Mouse (Mus musculus): ENCODE data around the gene Mt3.

DNA sequence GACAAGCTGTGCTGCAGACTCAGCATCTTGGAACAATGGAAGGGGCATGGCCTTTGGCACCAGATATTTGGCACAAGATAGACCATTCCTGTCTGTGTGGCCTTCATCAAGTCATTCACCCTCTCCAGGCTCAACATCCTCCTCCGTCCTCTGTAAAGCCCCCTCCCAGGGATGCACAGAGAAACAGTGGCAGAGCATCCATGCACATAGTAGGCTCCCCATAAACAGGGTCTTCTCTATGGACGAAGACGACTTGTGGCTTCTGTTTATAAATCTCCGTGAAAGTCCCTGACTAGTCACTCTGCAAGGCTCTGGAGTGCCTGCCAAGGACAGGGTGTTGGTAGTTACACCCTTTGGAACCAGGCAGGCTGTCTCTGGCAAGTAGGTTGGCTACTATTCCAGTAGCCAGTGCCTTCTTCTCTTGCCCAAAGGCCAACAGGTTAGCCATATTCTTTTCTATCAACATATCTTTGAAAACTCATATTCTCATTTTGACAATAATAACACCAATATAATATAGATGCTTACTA lies 12.1 kb upstream of the Mt3 start:
- TF ChIP-seq CTCF (IDR thresholded peaks at IDR 0.05; ENCODE audit: control insufficient read depth, insufficient read depth, low read length) (no peak), POLR2A (IDR thresholded peaks at IDR 0.05; ENCODE audit: borderline replicate concordance, control insufficient read depth, low read depth, low read length) (no peak)
